ENCODE assay signal across 17 mouse cellular contexts in the genomic region with DNA sequence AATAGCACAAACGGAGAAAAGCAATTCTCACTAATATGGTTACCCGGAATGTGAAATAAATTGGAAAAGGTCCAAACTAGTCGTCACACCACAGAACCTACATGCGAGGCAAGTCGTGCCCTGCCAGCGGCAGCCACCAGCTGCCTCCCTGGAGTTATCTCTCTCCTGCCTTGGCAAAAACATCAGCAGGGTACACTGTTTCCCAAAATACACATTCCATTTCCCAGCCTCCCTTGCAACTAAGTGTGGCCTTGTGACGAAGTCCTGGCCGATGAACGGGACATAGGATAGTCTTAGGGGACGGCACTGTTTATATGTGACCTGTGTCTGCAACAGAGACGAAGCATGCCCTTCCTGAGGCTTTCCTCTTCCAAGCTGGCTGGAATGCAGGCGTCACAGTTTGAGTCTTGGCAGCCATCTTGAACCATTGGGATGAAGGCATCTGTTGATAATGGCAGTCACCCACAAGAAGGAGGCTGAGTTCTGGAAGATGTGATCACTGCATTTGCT.
DNase-seq lines count a peak whose midpoint lies in the region; ATAC-seq lines count a peak whose summit lies in the region.
"Had no signal": no experiment of that assay in that cellular context is flagged by ENCODE, and none has a peak within 500 bp of the region (broad histone marks: within the 10 kb centered on the region; RNA-seq: fewer than 3 reads in every experiment).

No protein-coding gene starts in this region.

- peaks cover 4% of the 10 kb centered on the region for H3K27me3 ChIP-seq in heart, embryonic 15.5 days
- H3K27me3 ChIP-seq: midbrain, embryonic 13.5 days; neural tube, embryonic 13.5 days had no signal

- no peaks in the 10 kb centered on the region for H3K9me3 ChIP-seq in heart, embryonic 15.5 days (replicated peaks)
- H3K9me3 ChIP-seq: neural tube, embryonic 13.5 days had no signal

- H3K9ac ChIP-seq in heart, embryonic 15.5 days, result no peak overlapping the region
- H3K9ac ChIP-seq: midbrain, embryonic 13.5 days; neural tube, embryonic 13.5 days had no signal

- DNase-seq in heart, adult 8-10 months (ENCODE audit: low spot score), result peak; percentile 49
- DNase-seq in heart, postnatal 25 days (ENCODE audit: low spot score), result no peak
- DNase-seq in ZHBTc4 (ENCODE audit: low read depth, low spot score), result peak; percentile 35
- DNase-seq in cerebellum, adult 8-10 months, result peak; percentile 58
- no peak for DNase-seq in layer of hippocampus, postnatal 36 days
- no peak for DNase-seq in lung, postnatal 36 days
- DNase-seq: embryo, embryonic 11 days; gastrocnemius, postnatal 25 days; kidney, postnatal 25 days had no signal

- WGBS in heart, embryonic 15.5 days, result 46% methylated on average over 12 of the region's 12 CpGs

- no peak overlapping the region for H3K4me3 ChIP-seq in heart, embryonic 15.5 days
- H3K4me3 ChIP-seq: left cerebral cortex, adult 2 months; midbrain, embryonic 13.5 days; neural tube, embryonic 13.5 days had no signal

- H3K27ac ChIP-seq in heart, embryonic 15.5 days, result peak overlapping the region; percentile 75
- H3K27ac ChIP-seq: left cerebral cortex, adult 2 months; midbrain, embryonic 13.5 days; neural tube, embryonic 13.5 days had no signal

- H3K4me1 ChIP-seq in heart, embryonic 15.5 days (replicated peaks), result peaks cover 21% of the 10 kb centered on the region

- no peak overlapping the region; the same call in 1 of the 2 replicates for H3K4me2 ChIP-seq in heart, embryonic 15.5 days
- H3K4me2 ChIP-seq: liver, embryonic 11.5 days; midbrain, embryonic 13.5 days; neural tube, embryonic 13.5 days had no signal

- intact Hi-C loops in heart, postnatal 25 days (cut with DNase I), result loop anchor here (5.0 kb wide), 1 partner anchor 37 kb away; no protein-coding TSS in a partner anchor

- no peaks in the 10 kb centered on the region for H3K36me3 ChIP-seq in heart, embryonic 15.5 days
- H3K36me3 ChIP-seq: midbrain, embryonic 13.5 days; neural tube, embryonic 13.5 days had no signal

- peak; percentile 63 for ATAC-seq in heart, embryonic 15.5 days (replicated peaks; ENCODE audit: insufficient number of reproducible peaks, insufficient read depth, low FRiP score, low read depth)
- ATAC-seq: CD4-positive, CD25-positive, alpha-beta regulatory T cell, adult 4 months; intestine, postnatal 0 days; midbrain, embryonic 13.5 days; Patski had no signal

Comparison
In these comparisons a context has a peak if more than half of its experiments do, and no peak if none do; other contexts are left out.
1. DNase-seq: peak in heart, adult 8-10 months (single experiment), ZHBTc4 (single experiment) and cerebellum, adult 8-10 months (single experiment); none in heart, postnatal 25 days (single experiment), layer of hippocampus, postnatal 36 days (0 of 2) and lung, postnatal 36 days (single experiment).